Comparison of ENCODE assay signal across 11 mouse cellular contexts in genomic region chr6:32167725-32168124, GRCm38 (mm10).
DNase-seq lines count a peak whose midpoint lies in the region; ATAC-seq and TF ChIP-seq lines count a peak whose summit lies in the region.
"Had no signal": no experiment of that assay in that cellular context is flagged by ENCODE, and none has a peak within 500 bp of the region (broad histone marks: within the 10 kb centered on the region; RNA-seq: fewer than 3 reads in every experiment).

No protein-coding gene starts in this region.

- no peak overlapping the region for H3K27ac ChIP-seq in heart, embryonic 11.5 days (ENCODE audit: low read depth, low read length)
- H3K27ac ChIP-seq in lung, embryonic 15.5 days, result no peak overlapping the region
- H3K27ac ChIP-seq: heart, embryonic 13.5 days had no signal

- H3K4me2 ChIP-seq in heart, embryonic 11.5 days, result no peak overlapping the region
- no peak overlapping the region for H3K4me2 ChIP-seq in lung, embryonic 15.5 days
- H3K4me2 ChIP-seq: heart, embryonic 13.5 days had no signal

- 77% methylated on average over 1 of the region's 1 CpGs for WGBS in heart, embryonic 11.5 days (ENCODE audit: insufficient replicate concordance)
- 46% methylated on average over 1 of the region's 1 CpGs for WGBS in lung, embryonic 15.5 days

- no peaks in the 10 kb centered on the region for H3K36me3 ChIP-seq in heart, embryonic 11.5 days (ENCODE audit: control insufficient read depth, insufficient read depth, low read length)
- H3K36me3 ChIP-seq in lung, embryonic 15.5 days, result no peaks in the 10 kb centered on the region

- in situ Hi-C loops in Patski (cut with MboI; ENCODE audit: low pct_unique_long_range_greater_than_20kb), result no loop called here

- no peak overlapping the region for H3K9ac ChIP-seq in heart, embryonic 11.5 days (ENCODE audit: low read depth, low read length)
- H3K9ac ChIP-seq in lung, embryonic 15.5 days, result no peak overlapping the region
- H3K9ac ChIP-seq: heart, embryonic 13.5 days had no signal

- no peak for ATAC-seq in heart, embryonic 11.5 days (replicated peaks; ENCODE audit: insufficient number of reproducible peaks, low FRiP score, low TSS enrichment)
- peak; percentile 77 for ATAC-seq in Patski
- ATAC-seq in common myeloid progenitor, adult 5-6 weeks (replicated peaks; ENCODE audit: low read depth, poor library complexity, severe bottlenecking), result peak; percentile 71
- peak; percentile 60; the same call in 1 of the 2 replicates for ATAC-seq in lung, embryonic 15.5 days (ENCODE audit: borderline replicate concordance, extremely low read depth, low FRiP score, low TSS enrichment)

- no peak for TF ChIP-seq CTCF in Patski (IDR thresholded peaks at IDR 0.05)

- no peaks in the 10 kb centered on the region for H3K4me1 ChIP-seq in heart, embryonic 11.5 days (ENCODE audit: control insufficient read depth, insufficient read depth, low read length)
- 0 out of 2 replicates have a peak, but pooled peaks cover 3% of the 10 kb centered on the region for H3K4me1 ChIP-seq in lung, embryonic 15.5 days
- H3K4me1 ChIP-seq: heart, embryonic 13.5 days had no signal

- CTCF ChIA-PET in Patski (lab: Charles Lee), result no interaction called here

- intact Hi-C loops in left cerebral cortex, postnatal 10 days (cut with DNase I), result no loop called here

- peak; percentile 97 for DNase-seq in heart, adult 11 months
- DNase-seq in Patski (ENCODE audit: low read depth, low spot score), result peak; percentile 24
- no peak for DNase-seq in left cerebral cortex, postnatal 10 days (ENCODE audit: extremely low spot score in 1 of 2, low spot score in 2 of 2)
- DNase-seq in kidney, postnatal 25 days, result no peak
- no peak for DNase-seq in layer of hippocampus, postnatal 14 days (ENCODE audit: low spot score in 2 of 2)
- DNase-seq: kidney, postnatal 10 days had no signal

- H3K4me3 ChIP-seq in heart, embryonic 11.5 days (ENCODE audit: low read depth, low read length), result no peak overlapping the region
- no peak overlapping the region for H3K4me3 ChIP-seq in lung, embryonic 15.5 days
- H3K4me3 ChIP-seq: heart, embryonic 13.5 days; megakaryocyte, embryonic 14.5 days had no signal

- no peaks in the 10 kb centered on the region for H3K27me3 ChIP-seq in heart, embryonic 11.5 days (ENCODE audit: control insufficient read depth, insufficient read depth, low read length)
- no peaks in the 10 kb centered on the region for H3K27me3 ChIP-seq in Patski
- no peaks in the 10 kb centered on the region for H3K27me3 ChIP-seq in lung, embryonic 15.5 days
- H3K27me3 ChIP-seq: heart, embryonic 13.5 days had no signal

- POLR2A ChIA-PET in Patski (lab: Charles Lee), result interaction anchor here (0.7 kb wide), 1 partner anchor 181 kb away, joined by 3 read pairs; no protein-coding TSS in a partner anchor

- H3K9me3 ChIP-seq in heart, embryonic 11.5 days (replicated peaks; ENCODE audit: control insufficient read depth, low read length), result no peaks in the 10 kb centered on the region
- H3K9me3 ChIP-seq in lung, embryonic 15.5 days, result no peaks in the 10 kb centered on the region
- H3K9me3 ChIP-seq: heart, embryonic 13.5 days; megakaryocyte, embryonic 14.5 days had no signal

Comparison
In these comparisons a context has a peak if more than half of its experiments do, and no peak if none do; other contexts are left out.
1. DNase-seq: peak in heart, adult 11 months (single experiment) and Patski (single experiment); none in left cerebral cortex, postnatal 10 days (0 of 2), kidney, postnatal 25 days (0 of 2) and layer of hippocampus, postnatal 14 days (0 of 2).